Comparison of ENCODE assay signal across 30 mouse cellular contexts in genomic region chr1:36836274-36836954, GRCm38 (mm10).
DNase-seq lines count a peak whose midpoint lies in the region; ATAC-seq and TF ChIP-seq lines count a peak whose summit lies in the region.
"Had no signal": no experiment of that assay in that cellular context is flagged by ENCODE, and none has a peak within 500 bp of the region (broad histone marks: within the 10 kb centered on the region; RNA-seq: fewer than 3 reads in every experiment).

No protein-coding gene starts in this region.

- no peak overlapping the region for H3K4me2 ChIP-seq in intestine, embryonic 14.5 days (ENCODE audit: low read length)
- no peak overlapping the region for H3K4me2 ChIP-seq in intestine, postnatal 0 days (replicated peaks; ENCODE audit: low read depth)
- H3K4me2 ChIP-seq in heart, embryonic 12.5 days = no peak overlapping the region
- H3K4me2 ChIP-seq: embryonic facial prominence, embryonic 12.5 days; heart, embryonic 15.5 days; hindbrain, embryonic 14.5 days; limb, embryonic 12.5 days; liver, embryonic 11.5 days; lung, embryonic 15.5 days; neural tube, embryonic 15.5 days had no signal

- H3K9ac ChIP-seq in intestine, embryonic 14.5 days (ENCODE audit: low read length) = no peak overlapping the region
- no peak overlapping the region for H3K9ac ChIP-seq in intestine, postnatal 0 days (ENCODE audit: low read depth, low read length)
- H3K9ac ChIP-seq in heart, embryonic 12.5 days = no peak overlapping the region
- H3K9ac ChIP-seq: embryonic facial prominence, embryonic 12.5 days; heart, embryonic 15.5 days; hindbrain, embryonic 14.5 days; limb, embryonic 12.5 days; lung, embryonic 15.5 days; neural tube, embryonic 15.5 days had no signal

- no peaks in the 10 kb centered on the region for H3K27me3 ChIP-seq in intestine, embryonic 14.5 days (replicated peaks; ENCODE audit: control insufficient read depth, insufficient read depth, low read length)
- H3K27me3 ChIP-seq in intestine, postnatal 0 days (replicated peaks; ENCODE audit: control insufficient read depth, insufficient read depth, low read length) = no peaks in the 10 kb centered on the region
- no peaks in the 10 kb centered on the region for H3K27me3 ChIP-seq in heart, embryonic 12.5 days (replicated peaks)
- H3K27me3 ChIP-seq: embryonic facial prominence, embryonic 12.5 days; heart, embryonic 15.5 days; limb, embryonic 12.5 days; lung, embryonic 15.5 days; megakaryocyte, embryonic 14.5 days; neural tube, embryonic 15.5 days had no signal

- DNase-seq in intestine, embryonic 14.5 days (ENCODE audit: low spot score) = peak; percentile 42
- peak; percentile 24 for DNase-seq in CD4-positive, CD25-positive, alpha-beta regulatory T cell, adult 2 months (ENCODE audit: low read depth, low spot score)
- peak; percentile 35 for DNase-seq in ZHBTc4 (ENCODE audit: low read depth, low spot score)
- DNase-seq in embryo, embryonic 10.5 days (ENCODE audit: low spot score) = no peak
- DNase-seq: adrenal gland, postnatal 25 days; B cell, adult 2 months; cerebellum, adult 2 months; cerebellum, postnatal 14 days; gastrocnemius, postnatal 10 days; heart, postnatal 4 days; kidney, adult 2 months; kidney, postnatal 36 days; midbrain, embryonic 14.5 days; retina, postnatal 1 day; right cerebral cortex, postnatal 25 days; spleen, adult 18-20 months had no signal

- no peak overlapping the region for H3K4me3 ChIP-seq in intestine, embryonic 14.5 days (ENCODE audit: low read depth, low read length)
- no peak overlapping the region for H3K4me3 ChIP-seq in intestine, postnatal 0 days (ENCODE audit: low read depth, low read length)
- no peak overlapping the region for H3K4me3 ChIP-seq in heart, embryonic 12.5 days
- H3K4me3 ChIP-seq: embryonic facial prominence, embryonic 12.5 days; heart, embryonic 15.5 days; layer of hippocampus, adult 2 months; left cerebral cortex, adult 2 months; limb, embryonic 12.5 days; lung, embryonic 15.5 days; megakaryocyte, embryonic 14.5 days; neural tube, embryonic 15.5 days had no signal

- no peaks in the 10 kb centered on the region for H3K4me1 ChIP-seq in intestine, embryonic 14.5 days (replicated peaks; ENCODE audit: control insufficient read depth, insufficient read depth, low read length)
- H3K4me1 ChIP-seq in intestine, postnatal 0 days (replicated peaks; ENCODE audit: control insufficient read depth, insufficient read depth, low read length) = no peaks in the 10 kb centered on the region
- H3K4me1 ChIP-seq in heart, embryonic 12.5 days (replicated peaks) = no peaks in the 10 kb centered on the region
- H3K4me1 ChIP-seq: heart, embryonic 15.5 days; lung, embryonic 15.5 days had no signal

- peaks cover 75% of the 10 kb centered on the region for H3K36me3 ChIP-seq in intestine, embryonic 14.5 days (ENCODE audit: control insufficient read depth, insufficient read depth, low read length)
- H3K36me3 ChIP-seq in intestine, postnatal 0 days (ENCODE audit: control insufficient read depth, insufficient read depth) = peaks cover 52% of the 10 kb centered on the region
- peaks cover 57% of the 10 kb centered on the region for H3K36me3 ChIP-seq in heart, embryonic 12.5 days

- WGBS in intestine, embryonic 14.5 days = 85% methylated on average over 12 of the region's 12 CpGs
- WGBS in intestine, postnatal 0 days = 79% methylated on average over 12 of the region's 12 CpGs
- WGBS in heart, embryonic 12.5 days = 88% methylated on average over 12 of the region's 12 CpGs

- H3K9me3 ChIP-seq in intestine, embryonic 14.5 days (ENCODE audit: control insufficient read depth, low read length) = no peaks in the 10 kb centered on the region
- H3K9me3 ChIP-seq in intestine, postnatal 0 days (ENCODE audit: control insufficient read depth) = no peaks in the 10 kb centered on the region
- H3K9me3 ChIP-seq in heart, embryonic 12.5 days (replicated peaks) = no peaks in the 10 kb centered on the region
- H3K9me3 ChIP-seq: embryonic facial prominence, embryonic 12.5 days; G1E; heart, embryonic 15.5 days; limb, embryonic 12.5 days; lung, embryonic 15.5 days; megakaryocyte, embryonic 14.5 days; neural tube, embryonic 15.5 days had no signal

- no peak for ATAC-seq in intestine, embryonic 14.5 days (replicated peaks; ENCODE audit: low FRiP score, low TSS enrichment, low read depth)
- ATAC-seq in intestine, postnatal 0 days = no peak
- peak; percentile 80 for ATAC-seq in megakaryocyte, adult 5-6 weeks (ENCODE audit: poor library complexity, severe bottlenecking)
- ATAC-seq in heart, embryonic 12.5 days (ENCODE audit: insufficient number of reproducible peaks, low FRiP score) = no peak

- no peak for TF ChIP-seq CTCF in intestine, postnatal 0 days (IDR thresholded peaks at IDR 0.05; ENCODE audit: low read depth)

- H3K27ac ChIP-seq in intestine, embryonic 14.5 days (ENCODE audit: low read depth) = no peak overlapping the region
- H3K27ac ChIP-seq in intestine, postnatal 0 days (ENCODE audit: low read depth, low read length) = no peak overlapping the region
- H3K27ac ChIP-seq in heart, embryonic 12.5 days (ENCODE audit: poor library complexity, severe bottlenecking) = no peak overlapping the region
- H3K27ac ChIP-seq: embryonic facial prominence, embryonic 12.5 days; heart, embryonic 15.5 days; hindbrain, embryonic 14.5 days; layer of hippocampus, adult 2 months; left cerebral cortex, adult 2 months; limb, embryonic 12.5 days; lung, embryonic 15.5 days; neural tube, embryonic 15.5 days had no signal
